Mouse (Mus musculus): ENCODE measurements around the gene Lclat1. TPM values are rescaled to one million over a fixed set of nuclear protein-coding genes. Genes with fewer than 3 reads are reported as not detected.
"Not testable (repeated sequence)": the region's sequence is repeated elsewhere in the genome, so short reads cannot be mapped to it uniquely, and the experiment has no call there.

Lclat1 gene
- polyA plus RNA-seq, 1 experiment from 2014 or later: 12.1 TPM

DNA sequence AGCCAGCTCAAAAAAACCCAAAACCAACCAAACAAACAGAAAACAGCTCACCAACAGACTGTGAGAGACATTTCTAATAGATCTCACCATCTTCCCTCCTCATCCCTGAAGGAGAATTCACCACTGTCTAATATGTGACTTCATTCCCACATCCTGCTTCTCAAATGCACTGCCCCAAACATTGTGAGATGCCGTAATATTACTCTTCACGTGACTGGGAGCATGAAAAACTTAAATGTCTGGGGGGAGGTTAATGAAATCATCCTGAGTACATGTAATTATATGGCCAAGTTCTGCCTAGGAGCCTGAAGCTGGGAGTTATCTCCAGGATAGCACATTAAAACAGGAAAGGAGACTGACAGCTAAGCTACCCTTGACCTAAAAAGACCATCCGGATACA lies 138.3 kb downstream of the Lclat1 start:
- Histone ChIP-seq H3K4me3 (no peak overlapping the region), H3K36me3 (no peaks in the 10 kb centered on the region), H3K9me3 (replicated peaks) (no peaks in the 10 kb centered on the region), H3K4me1 (peaks cover 17% of the 10 kb centered on the region), H3K27ac (no peak overlapping the region), H3K27me3 (ENCODE audit: low read depth, poor library complexity, severe bottlenecking) (no peaks in the 10 kb centered on the region)
- WGBS: 87% methylated on average over 3 of the region's 3 CpGs
- DNase-seq (ENCODE audit: low spot score): peak; percentile 19

DNA sequence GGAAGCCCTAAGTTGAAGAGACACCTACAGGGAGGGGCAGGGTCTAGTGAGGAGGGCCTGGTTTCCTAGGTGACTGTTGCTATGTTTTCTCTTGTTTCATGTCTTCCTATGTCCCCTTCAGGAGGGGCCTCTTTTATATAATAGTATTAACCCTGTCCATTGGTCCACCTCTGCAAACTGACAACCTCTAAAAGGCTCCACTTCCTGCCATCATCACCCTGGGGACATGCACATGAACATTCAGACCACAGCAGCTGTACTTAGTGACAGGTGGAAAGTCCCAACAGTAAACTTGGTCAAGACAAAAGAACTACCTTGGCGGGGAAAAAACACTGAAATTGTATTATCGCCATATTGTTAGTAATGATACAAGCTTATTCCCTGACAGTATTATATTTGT lies 139.1 kb downstream of the Lclat1 start:
- Histone ChIP-seq H3K27me3 (ENCODE audit: low read depth, poor library complexity, severe bottlenecking) (no peaks in the 10 kb centered on the region), H3K4me1 (0 out of 2 replicates have a peak, but pooled peaks cover 11% of the 10 kb centered on the region), H3K27ac (no peak overlapping the region), H3K4me3 (no peak overlapping the region), H3K36me3 (no peaks in the 10 kb centered on the region), H3K9me3 (replicated peaks) (no peaks in the 10 kb centered on the region)
- WGBS: 92% methylated on average over 2 of the region's 2 CpGs
- peak; percentile 11 for DNase-seq (ENCODE audit: low spot score)

DNA sequence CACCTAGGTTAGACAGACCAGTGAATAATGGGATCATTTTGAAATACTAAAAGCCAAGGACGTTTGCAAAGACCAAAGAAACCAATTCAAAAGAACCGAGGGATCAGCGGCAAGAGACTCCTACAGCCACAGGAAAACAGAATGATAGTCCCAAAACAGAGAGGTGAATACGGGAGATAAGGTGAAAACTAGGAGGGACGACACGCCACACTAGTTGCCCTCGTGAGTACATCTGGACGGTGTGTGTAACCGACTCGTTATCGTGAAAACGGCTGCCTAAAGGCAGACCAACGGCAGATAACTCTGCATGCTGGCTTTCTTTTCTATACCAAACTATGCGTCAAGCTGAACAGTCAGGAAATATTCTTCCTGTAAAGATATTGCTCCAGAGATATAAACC lies 140.0 kb downstream of the Lclat1 start:
- H3K36me3 ChIP-seq: no peaks in the 10 kb centered on the region
- H3K9me3 ChIP-seq (replicated peaks): no peaks in the 10 kb centered on the region
- DNase-seq (ENCODE audit: low spot score): peak; percentile 7
- H3K27ac ChIP-seq: no peak overlapping the region
- 0 out of 2 replicates have a peak, but pooled peaks cover 11% of the 10 kb centered on the region for H3K4me1 ChIP-seq
- no peak overlapping the region for H3K4me3 ChIP-seq
- no peaks in the 10 kb centered on the region for H3K27me3 ChIP-seq (ENCODE audit: low read depth, poor library complexity, severe bottlenecking)
- WGBS: 92% methylated on average over 14 of the region's 14 CpGs

DNA sequence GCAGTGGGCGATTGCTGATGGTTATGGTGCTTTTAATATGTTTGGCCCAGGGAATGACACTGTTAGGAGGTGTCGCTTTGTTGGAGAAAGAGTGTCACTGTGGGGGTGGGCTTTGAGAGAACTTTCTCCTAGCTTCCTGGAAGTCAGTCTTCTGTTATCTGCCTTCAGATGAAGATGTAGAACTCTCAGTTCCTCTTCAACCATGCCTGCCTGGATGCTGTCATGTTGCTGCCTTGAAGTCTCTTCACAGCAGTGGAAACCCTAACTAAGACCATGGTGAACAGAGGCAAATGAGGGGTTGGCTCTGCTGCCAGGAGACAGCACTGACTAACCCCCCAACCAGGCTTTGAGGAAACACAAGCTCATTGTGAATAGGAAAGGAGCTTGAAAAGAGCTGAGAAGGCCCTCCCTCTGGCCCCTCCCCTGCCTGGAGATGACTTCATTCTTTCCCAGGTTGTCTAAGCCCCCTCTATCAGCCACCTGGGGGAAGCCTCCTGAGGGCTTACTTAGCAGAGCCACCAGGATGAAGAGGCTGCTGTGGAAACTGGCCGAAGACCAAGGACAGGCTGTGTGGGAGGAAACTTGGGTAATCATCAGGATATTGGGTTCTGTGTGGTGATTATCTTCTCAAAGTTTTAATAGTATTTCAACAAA lies 142.8 kb downstream of the Lclat1 start:
- no peaks in the 10 kb centered on the region for H3K9me3 ChIP-seq (replicated peaks)
- H3K27me3 ChIP-seq (ENCODE audit: low read depth, poor library complexity, severe bottlenecking): no peaks in the 10 kb centered on the region
- DNase-seq (ENCODE audit: low spot score): no peak
- H3K4me3 ChIP-seq: no peak overlapping the region
- H3K27ac ChIP-seq: no peak overlapping the region
- WGBS: 90% methylated on average over 3 of the region's 3 CpGs
- no peaks in the 10 kb centered on the region for H3K36me3 ChIP-seq
- 0 out of 2 replicates have a peak, but pooled peaks cover 2% of the 10 kb centered on the region for H3K4me1 ChIP-seq

DNA sequence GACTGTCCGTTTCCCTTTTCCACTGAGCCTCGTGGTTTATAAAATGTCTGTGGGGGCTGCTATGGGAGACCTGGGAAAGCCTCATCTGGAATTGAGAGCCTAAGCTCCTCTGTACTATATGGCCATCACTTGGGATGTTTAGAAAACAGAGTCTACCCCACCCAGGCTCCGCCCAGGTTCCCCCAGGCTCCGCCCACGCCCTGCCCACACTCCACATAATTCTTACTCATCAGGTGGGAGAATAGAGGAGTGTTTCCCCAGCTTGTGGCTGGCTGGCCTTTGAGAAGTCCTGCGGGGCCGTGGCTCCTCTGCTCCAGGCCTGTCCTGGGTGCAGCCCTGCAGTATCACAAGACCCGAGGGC lies 143.3 kb downstream of the Lclat1 start:
- WGBS: 66% methylated on average over 8 of the region's 8 CpGs
- no peaks in the 10 kb centered on the region for H3K36me3 ChIP-seq
- 0 out of 2 replicates have a peak, but pooled peaks cover 2% of the 10 kb centered on the region for H3K4me1 ChIP-seq
- no peak for DNase-seq (ENCODE audit: low spot score)
- H3K27ac ChIP-seq: no peak overlapping the region
- no peaks in the 10 kb centered on the region for H3K9me3 ChIP-seq (replicated peaks)
- no peaks in the 10 kb centered on the region for H3K27me3 ChIP-seq (ENCODE audit: low read depth, poor library complexity, severe bottlenecking)
- no peak overlapping the region for H3K4me3 ChIP-seq

DNA sequence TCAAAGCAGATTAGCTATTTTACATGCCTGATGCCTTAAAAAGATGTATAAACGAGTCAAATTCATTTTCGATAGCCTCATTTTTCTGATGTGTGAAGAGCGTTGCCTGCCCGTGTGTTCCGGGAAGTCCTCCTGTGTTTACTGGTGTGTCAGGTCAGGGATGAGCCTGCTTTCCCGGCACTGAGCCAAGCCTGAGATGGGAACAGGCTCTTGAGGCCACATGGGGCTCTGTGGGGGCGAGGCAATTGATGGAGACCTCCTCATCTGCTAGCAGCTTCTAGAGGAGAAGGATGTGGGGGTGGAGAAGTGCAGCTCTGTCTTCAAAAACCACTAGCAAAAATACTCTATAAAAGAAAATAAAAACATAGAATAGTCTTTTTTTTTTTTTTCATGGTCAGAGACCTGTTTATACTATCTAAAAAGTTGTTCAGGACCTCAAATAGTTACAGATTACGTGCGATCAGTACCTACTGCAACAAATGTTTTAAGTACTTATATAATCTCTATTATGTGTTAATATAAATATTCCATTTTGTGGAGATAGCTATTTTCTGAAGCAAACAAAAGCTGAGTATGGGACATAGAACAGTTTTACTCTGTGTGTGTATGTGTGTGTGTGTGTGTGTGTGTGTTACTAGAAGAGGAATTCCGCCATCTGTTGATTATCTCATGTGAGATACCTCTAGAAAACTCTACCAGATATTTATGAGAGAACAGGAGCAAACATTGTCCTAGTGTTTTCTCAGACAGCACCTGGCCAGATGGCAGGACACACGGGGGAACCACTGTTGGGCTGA lies 144.2 kb downstream of the Lclat1 start:
- Histone ChIP-seq H3K9me3 (replicated peaks) (no peaks in the 10 kb centered on the region), H3K27me3 (ENCODE audit: low read depth, poor library complexity, severe bottlenecking) (no peaks in the 10 kb centered on the region), H3K4me3 (no peak overlapping the region), H3K27ac (no peak overlapping the region), H3K4me1 (0 out of 2 replicates have a peak, but pooled peaks cover 2% of the 10 kb centered on the region), H3K36me3 (no peaks in the 10 kb centered on the region)
- 83% methylated on average over 11 of the region's 11 CpGs for WGBS
- no peak for DNase-seq (ENCODE audit: low spot score)

DNA sequence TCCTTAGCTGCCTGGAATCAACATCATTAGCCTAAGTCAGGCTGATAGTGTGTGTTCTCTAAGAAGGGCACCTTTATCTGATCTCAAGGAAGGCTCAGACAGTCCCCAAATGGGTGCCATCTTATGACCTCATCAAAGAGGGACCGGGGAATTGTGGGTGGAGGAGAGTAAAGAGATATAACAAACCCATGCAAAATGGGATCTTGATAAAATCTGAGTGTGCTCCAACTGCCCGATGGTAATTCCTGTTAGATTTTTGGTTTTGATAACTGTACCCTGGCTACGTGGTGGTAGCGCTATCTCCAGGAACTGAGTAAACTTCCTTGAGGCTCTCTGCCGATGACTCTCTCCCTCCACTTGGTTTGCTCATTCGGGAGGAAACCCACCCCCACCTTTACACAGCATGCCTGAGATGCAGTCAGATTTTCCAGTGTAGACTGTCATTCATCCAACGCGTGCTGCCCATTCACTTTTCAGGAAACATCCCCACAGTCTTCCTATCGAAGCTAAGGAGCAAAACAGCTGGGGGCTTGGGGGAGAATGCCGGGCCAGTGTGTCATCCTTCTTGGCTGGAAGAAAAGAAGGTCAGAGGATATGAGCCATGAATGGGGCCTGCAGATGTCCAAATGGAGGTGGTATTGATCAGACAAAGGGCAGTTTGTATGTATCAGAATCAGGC lies 145.6 kb downstream of the Lclat1 start:
- H3K27me3 ChIP-seq (ENCODE audit: low read depth, poor library complexity, severe bottlenecking): no peaks in the 10 kb centered on the region
- no peak overlapping the region for H3K27ac ChIP-seq
- no peaks in the 10 kb centered on the region for H3K9me3 ChIP-seq (replicated peaks)
- no peaks in the 10 kb centered on the region for H3K36me3 ChIP-seq
- peaks cover 10% of the 10 kb centered on the region for H3K4me1 ChIP-seq
- 87% methylated on average over 10 of the region's 10 CpGs for WGBS
- DNase-seq (ENCODE audit: low spot score): no peak
- no peak overlapping the region for H3K4me3 ChIP-seq

DNA sequence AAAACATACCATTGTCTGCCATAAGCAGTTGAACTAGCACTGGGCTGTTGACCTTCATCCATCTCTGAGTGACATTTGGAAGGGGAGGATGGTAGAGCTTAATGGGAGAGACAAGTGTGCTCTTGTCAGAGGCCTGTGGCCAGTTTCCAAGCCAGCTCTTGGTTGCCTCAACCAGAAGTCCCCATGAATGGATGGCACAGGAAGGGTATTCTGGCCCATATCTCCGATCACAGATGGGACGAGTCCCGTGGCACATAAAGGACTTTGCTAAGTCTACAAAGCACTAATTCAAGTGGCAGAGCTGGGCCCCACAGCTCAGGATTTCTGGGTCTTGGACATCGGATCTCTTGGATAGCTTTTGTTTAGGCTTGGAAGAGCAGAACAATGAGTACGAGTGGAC lies 148.0 kb downstream of the Lclat1 start:
- Histone ChIP-seq H3K27ac (no peak overlapping the region), H3K4me1 (peaks cover 15% of the 10 kb centered on the region), H3K9me3 (replicated peaks) (no peaks in the 10 kb centered on the region), H3K27me3 (ENCODE audit: low read depth, poor library complexity, severe bottlenecking) (no peaks in the 10 kb centered on the region), H3K36me3 (no peaks in the 10 kb centered on the region), H3K4me3 (no peak overlapping the region)
- WGBS: 91% methylated on average over 5 of the region's 5 CpGs
- DNase-seq (ENCODE audit: low spot score): no peak

DNA sequence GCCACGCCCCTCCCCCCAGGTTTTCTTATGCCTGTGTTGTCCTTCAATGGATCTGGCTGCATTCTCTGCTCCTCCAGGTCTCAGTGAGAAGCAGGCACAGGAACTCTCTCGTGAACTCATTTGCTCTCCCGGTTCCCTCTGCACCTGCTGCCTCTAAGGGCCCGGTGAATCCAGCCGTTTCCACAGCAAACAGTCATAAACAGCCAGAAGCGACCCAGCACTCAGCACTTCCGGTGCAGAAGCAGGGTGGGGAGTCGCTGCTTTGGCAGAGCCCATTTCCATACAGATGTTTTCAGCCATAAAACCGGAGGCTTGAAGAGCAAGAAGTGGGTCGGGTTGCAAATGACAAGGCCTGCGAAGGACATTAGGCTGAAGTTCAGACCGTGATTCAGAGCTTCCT lies 150.8 kb downstream of the Lclat1 start:
- 35% methylated on average over 12 of the region's 12 CpGs for WGBS
- Histone ChIP-seq H3K4me3 (no peak overlapping the region), H3K9me3 (replicated peaks) (no peaks in the 10 kb centered on the region), H3K27ac (peak overlapping the region; percentile 53; the same call in 1 of the 2 replicates), H3K4me1 (peaks cover 13% of the 10 kb centered on the region), H3K36me3 (no peaks in the 10 kb centered on the region), H3K27me3 (ENCODE audit: low read depth, poor library complexity, severe bottlenecking) (no peaks in the 10 kb centered on the region)
- DNase-seq (ENCODE audit: low spot score): peak; percentile 45

DNA sequence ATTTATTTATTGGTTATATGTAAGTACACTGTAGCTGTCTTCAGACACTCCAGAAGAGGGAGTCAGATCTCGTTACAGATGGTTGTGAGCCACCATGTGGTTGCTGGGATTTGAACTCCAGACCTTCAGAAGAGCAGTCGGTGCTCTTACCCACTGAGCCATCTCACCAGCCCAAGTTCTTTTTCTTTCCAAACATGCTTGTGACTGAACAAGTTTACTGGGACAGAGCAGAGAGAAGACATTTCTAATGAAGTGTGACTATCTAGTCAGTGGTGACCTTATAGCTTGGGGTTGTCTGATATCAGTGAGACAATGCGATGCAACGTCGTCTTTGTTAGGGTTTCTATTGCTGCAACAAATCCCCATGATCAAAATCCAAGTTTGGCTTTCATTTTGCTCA lies 151.5 kb downstream of the Lclat1 start:
- H3K27ac ChIP-seq; H3K36me3 ChIP-seq; H3K4me3 ChIP-seq; DNase-seq (ENCODE audit: low spot score); H3K9me3 ChIP-seq (replicated peaks); H3K27me3 ChIP-seq (ENCODE audit: low read depth, poor library complexity, severe bottlenecking): not testable (repeated sequence)
- WGBS: 94% methylated on average over 5 of the region's 5 CpGs
- H3K4me1 ChIP-seq: peaks cover 13% of the 10 kb centered on the region

DNA sequence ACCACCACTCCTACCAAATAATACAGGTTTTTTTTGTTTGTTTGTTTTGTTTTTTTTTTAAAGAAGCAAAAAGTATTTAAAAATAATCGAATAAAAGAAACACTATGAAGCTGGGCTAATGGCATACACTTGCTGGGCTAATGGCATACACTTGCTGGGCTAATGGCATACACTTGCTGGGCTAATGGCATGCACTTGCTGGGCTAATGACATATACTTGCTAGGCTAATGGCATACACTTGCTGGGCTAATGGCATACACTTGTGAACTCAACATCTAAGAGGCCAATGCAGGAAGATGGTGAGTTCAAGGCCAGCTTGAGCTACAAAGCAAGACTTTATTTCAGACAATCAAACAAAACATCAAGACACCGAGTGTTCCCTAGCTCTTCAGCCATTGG lies 154.8 kb downstream of the Lclat1 start:
- H3K4me3 ChIP-seq: no peak overlapping the region

DNA sequence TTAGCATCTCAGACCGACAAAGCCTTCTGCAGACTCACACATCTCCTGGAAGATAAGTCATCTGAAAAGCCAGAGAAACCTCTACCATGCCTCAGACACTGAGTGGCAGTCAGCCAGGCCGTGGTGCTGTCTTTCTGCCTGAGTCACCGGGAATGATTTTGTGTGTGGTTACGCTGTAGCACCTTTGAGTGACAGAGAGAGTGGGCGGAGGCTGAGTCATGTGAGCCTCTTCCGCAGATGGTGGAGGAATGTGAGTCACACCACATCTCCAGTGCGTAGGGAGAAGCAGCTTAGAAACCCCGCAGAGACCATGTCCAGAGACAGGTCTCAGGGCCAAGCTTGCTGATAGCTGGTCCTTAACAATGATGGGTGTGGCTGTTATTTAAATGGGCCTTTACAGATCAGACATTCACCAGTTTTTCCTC lies 155.3 kb downstream of the Lclat1 start:
- 85% methylated on average over 8 of the region's 8 CpGs for WGBS
- no peaks in the 10 kb centered on the region for H3K27me3 ChIP-seq (ENCODE audit: low read depth, poor library complexity, severe bottlenecking)
- no peaks in the 10 kb centered on the region for H3K36me3 ChIP-seq
- H3K9me3 ChIP-seq (replicated peaks): no peaks in the 10 kb centered on the region
- no peak overlapping the region for H3K4me3 ChIP-seq
- DNase-seq (ENCODE audit: low spot score): no peak
- H3K4me1 ChIP-seq: peaks cover 9% of the 10 kb centered on the region
- H3K27ac ChIP-seq: no peak overlapping the region

More for the DNA sequence above, 154.8 kb downstream of the Lclat1 start:
- Histone ChIP-seq H3K36me3 (no peaks in the 10 kb centered on the region), H3K27ac (no peak overlapping the region), H3K9me3 (replicated peaks) (no peaks in the 10 kb centered on the region), H3K4me1 (peaks cover 13% of the 10 kb centered on the region), H3K27me3 (ENCODE audit: low read depth, poor library complexity, severe bottlenecking) (no peaks in the 10 kb centered on the region)
- WGBS: 91% methylated on average over 2 of the region's 2 CpGs
- no peak for DNase-seq (ENCODE audit: low spot score)
